Mouse (Mus musculus): ENCODE results near the gene Golt1a. TPM values are rescaled to one million over a fixed set of nuclear protein-coding genes. Genes with fewer than 3 reads are reported as not detected.

Gene Golt1a
- polyA plus RNA-seq, 1 experiment from 2014 or later = not detected

DNA sequence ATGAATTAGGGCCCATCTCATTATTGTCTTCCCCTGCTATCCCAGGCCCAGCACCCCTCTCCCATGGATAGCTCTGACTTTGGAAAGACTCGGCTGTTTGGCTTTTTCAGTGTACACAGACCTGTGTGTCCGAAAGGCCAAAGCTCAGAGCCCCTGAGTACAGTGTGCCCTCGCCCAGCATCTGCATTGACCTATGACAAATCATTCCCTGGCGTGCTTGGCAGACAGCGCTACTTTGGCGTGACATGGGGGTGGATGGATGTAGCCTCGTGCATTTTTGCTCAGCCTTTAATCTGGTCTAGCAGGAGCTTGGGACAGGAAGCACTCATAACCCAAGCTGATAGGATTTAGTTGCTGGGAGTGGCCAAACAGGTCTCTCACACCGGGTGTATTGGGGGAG is 62.5 kb downstream of the Golt1a start:
- no peak for ATAC-seq (ENCODE audit: low read depth)
- Histone ChIP-seq H3K4me2 (ENCODE audit: low read depth, low read length) (no peak overlapping the region), H3K36me3 (ENCODE audit: control insufficient read depth, insufficient read depth, low read length) (no peaks in the 10 kb centered on the region), H3K9me3 (ENCODE audit: control insufficient read depth, low read length) (no peaks in the 10 kb centered on the region), H3K9ac (replicated peaks; ENCODE audit: low read depth, low read length) (no peak overlapping the region), H3K27me3 (ENCODE audit: control insufficient read depth, insufficient read depth, low read length) (no peaks in the 10 kb centered on the region), H3K4me3 (ENCODE audit: low read depth, low read length) (no peak overlapping the region), H3K4me1 (ENCODE audit: control insufficient read depth, insufficient read depth, low read length) (0 out of 2 replicates have a peak, but pooled peaks cover 3% of the 10 kb centered on the region), H3K27ac (ENCODE audit: low read depth, low read length) (no peak overlapping the region)
- 62% methylated on average over 8 of the region's 8 CpGs for WGBS

Other genes with a start within 250 kb of the Golt1a start
- gene Ppp1r15b, start 178.7 kb upstream of the Golt1a start, polyA plus RNA-seq (2014; fragmentation: Nextera tagmentation; extraction: Ambion mirVana) = 25.9 and 37.1 TPM in 2 replicates
- gene Plekha6, start 145.6 kb upstream of the Golt1a start, polyA plus RNA-seq (2014; fragmentation: Nextera tagmentation; extraction: Ambion mirVana) = 25.5 and 27.9 TPM in 2 replicates
- gene Kiss1, start 12.1 kb downstream of the Golt1a start, polyA plus RNA-seq (2014; fragmentation: Nextera tagmentation; extraction: Ambion mirVana) = not detected in 2 replicates
- gene Ren1, start 40.7 kb downstream of the Golt1a start, polyA plus RNA-seq (2014; fragmentation: Nextera tagmentation; extraction: Ambion mirVana) = 0.39 and 0.83 TPM in 2 replicates
- 15.4 and 21.6 TPM in 2 replicates for gene Etnk2, start 53.8 kb downstream of the Golt1a start, polyA plus RNA-seq (2014; fragmentation: Nextera tagmentation; extraction: Ambion mirVana)
- 4.0 and 5.2 TPM in 2 replicates for gene Sox13, start 114.6 kb downstream of the Golt1a start, polyA plus RNA-seq (2014; fragmentation: Nextera tagmentation; extraction: Ambion mirVana)

Measured in neural tube, embryonic 14.5 days (tissue).